Mouse (Mus musculus) liver, embryonic 16.5 days (tissue): ENCODE data around the gene Il17f. TPM values are rescaled to one million over a fixed set of nuclear protein-coding genes. Genes with fewer than 3 reads are reported as not detected.

Source experiments
- ATAC-seq: fragments of 200-750 bp; cut with Nextera tagmentation; 2 replicates; pipeline ENCODE4 v1.8.0; 2017; ENCODE audit warnings: low read depth, mild to moderate bottlenecking, moderate number of reproducible peaks, moderate library complexity
- H3K27ac ChIP-seq: fragments of 300-500 bp; sonication (generic); 2 replicates; pipeline ENCODE4 v1.5.1; 2014; ENCODE audit warnings: mild to moderate bottlenecking, low read length
- H3K27me3 ChIP-seq: fragments of 300-500 bp; sonication (generic); 2 replicates; pipeline ENCODE4 v1.6.1; 2014; ENCODE audit warnings: low read depth, low read length, mixed read lengths; ENCODE audit not compliant: control insufficient read depth, insufficient read depth
- H3K36me3 ChIP-seq: fragments of 300-500 bp; sonication (generic); 2 replicates; pipeline ENCODE4 v1.6.1; 2014; ENCODE audit warnings: mild to moderate bottlenecking; ENCODE audit not compliant: control insufficient read depth, insufficient read depth
- H3K4me1 ChIP-seq: fragments of 300-500 bp; sonication (generic); 2 replicates; pipeline ENCODE4 v1.6.1; 2014; ENCODE audit warnings: low read depth, low read length, mixed read lengths; ENCODE audit not compliant: control insufficient read depth
- H3K4me2 ChIP-seq: fragments of 300-500 bp; sonication (generic); 2 replicates; pipeline ENCODE4 v1.6.1; 2014; ENCODE audit warnings: low read depth, low read length, mixed read lengths
- H3K4me3 ChIP-seq: fragments of 300-500 bp; sonication (generic); 2 replicates; pipeline ENCODE4 v1.5.1; 2014; ENCODE audit warnings: low read depth, mild to moderate bottlenecking, low read length
- H3K9ac ChIP-seq: fragments of 300-500 bp; sonication (generic); 2 replicates; pipeline ENCODE4 v1.6.1; 2014; ENCODE audit warnings: low read depth, low read length
- H3K9me3 ChIP-seq: fragments of 300-500 bp; sonication (generic); replicated peaks from 2 replicates; pipeline ENCODE4 v1.6.1; 2016; ENCODE audit warnings: low read length; ENCODE audit not compliant: control insufficient read depth
- WGBS: fragments of 180-500 bp; shearing (Covaris S2); extraction: QIAGEN DNeasy Blood & Tissue Kit; methylation state at CpG from one replicate; pipeline ENCODE4 v1.1.7; 2014; ENCODE audit not compliant: insufficient replicate concordance; 5-methylcytosine and 5-hydroxymethylcytosine counted together
- polyA plus RNA-seq: library from polyadenylated mRNA; unstranded; fragments of >200 nt; fragmentation: Nextera tagmentation; extraction: Ambion mirVana; gene quantifications from 2 replicates; pipeline ENCODE4 v1.2.1, GENCODE M21; 2015

Il17f gene
- polyA plus RNA-seq, 1 experiment from 2014 or later: not detected

DNA sequence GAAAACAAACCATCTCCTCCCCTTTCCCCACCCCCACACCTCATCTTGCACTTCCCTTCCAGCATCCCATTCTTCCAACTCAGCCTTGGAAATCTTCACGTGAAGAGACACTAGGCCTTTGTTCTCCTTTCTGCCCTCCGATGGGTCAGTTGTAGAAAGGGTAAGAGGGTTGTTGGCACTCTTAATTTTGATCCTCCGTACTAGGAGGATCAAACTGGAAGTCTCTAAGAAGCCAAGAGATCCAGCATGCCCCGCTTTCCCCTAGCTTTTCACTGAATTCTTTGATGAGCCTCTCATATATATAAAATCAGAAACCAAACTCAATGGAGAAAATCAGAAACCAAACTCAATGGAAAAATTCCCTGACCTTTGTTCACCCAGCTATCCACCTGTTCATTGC lies 33.1 kb upstream of the Il17f start:
- WGBS: 62% methylated on average over 4 of the region's 4 CpGs
- Histone ChIP-seq H3K27me3 (no peaks in the 10 kb centered on the region), H3K9me3 (no peaks in the 10 kb centered on the region), H3K4me2 (no peak overlapping the region), H3K9ac (no peak overlapping the region), H3K27ac (no peak overlapping the region), H3K4me3 (no peak overlapping the region), H3K36me3 (no peaks in the 10 kb centered on the region), H3K4me1 (peaks cover 2% of the 10 kb centered on the region; the same call in 1 of the 2 replicates)
- no peak for ATAC-seq

DNA sequence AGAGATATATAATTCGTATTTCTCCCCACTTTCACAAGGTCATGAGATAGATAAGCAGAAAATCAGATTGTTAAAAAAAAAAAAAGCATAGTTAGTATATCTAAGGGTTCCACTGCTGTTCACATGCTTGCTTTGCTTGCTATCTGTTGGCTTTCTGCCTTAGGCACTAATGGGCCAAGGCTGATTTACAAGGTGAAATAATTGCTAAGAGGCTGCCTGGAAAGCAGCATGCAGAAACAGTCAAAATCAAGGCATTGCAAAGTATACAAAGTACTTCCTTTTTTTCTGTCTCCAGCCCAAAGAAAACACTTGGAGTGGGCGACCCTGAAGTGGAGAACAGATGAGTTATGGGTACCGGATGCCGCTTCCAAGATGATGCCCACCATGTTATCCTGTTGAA lies 30.5 kb upstream of the Il17f start:
- ATAC-seq: no peak
- 61% methylated on average over 4 of the region's 4 CpGs for WGBS
- H3K4me2 ChIP-seq: no peak overlapping the region

GRCm38 (mm10) chr1:20819771-20820605 lies 29.6 kb upstream of the Il17f start, which contains the start of gene Mcm3:
Gene Mcm3 (minus strand): TSS chr1:20820312.
- Histone ChIP-seq H3K9ac (peak within 1 kb of the TSS; percentile 86), H3K4me2 (peak within 1 kb of the TSS; percentile 72), H3K9me3 (no peaks in the 10 kb centered on the region), H3K36me3 (peaks cover 27% of the 10 kb centered on the region), H3K27me3 (no peaks in the 10 kb centered on the region), H3K4me3 (peak within 1 kb of the TSS; percentile 82), H3K27ac (peak within 1 kb of the TSS; percentile 41; the same call in 1 of the 2 replicates), H3K4me1 (peaks cover 8% of the 10 kb centered on the region; the same call in 1 of the 2 replicates)
- peak; percentile 100 for ATAC-seq
- under 1% methylated on average over 52 of the region's 52 CpGs for WGBS

More for the DNA sequence above, 30.5 kb upstream of the Il17f start:
- H3K27ac ChIP-seq: no peak overlapping the region
- H3K4me3 ChIP-seq: no peak overlapping the region
- no peak overlapping the region for H3K9ac ChIP-seq
- H3K27me3 ChIP-seq: no peaks in the 10 kb centered on the region
- H3K36me3 ChIP-seq: peaks cover 18% of the 10 kb centered on the region
- H3K4me1 ChIP-seq: peaks cover 8% of the 10 kb centered on the region; the same call in 1 of the 2 replicates
- no peaks in the 10 kb centered on the region for H3K9me3 ChIP-seq

GRCm38 (mm10) chr1:20817596-20817995 lies 27.2 kb upstream of the Il17f start:
- no peak for ATAC-seq
- Histone ChIP-seq H3K27ac (no peak overlapping the region), H3K4me2 (no peak overlapping the region), H3K4me3 (no peak overlapping the region), H3K27me3 (no peaks in the 10 kb centered on the region), H3K9ac (no peak overlapping the region), H3K9me3 (no peaks in the 10 kb centered on the region), H3K36me3 (peaks cover 50% of the 10 kb centered on the region), H3K4me1 (peaks cover 8% of the 10 kb centered on the region; the same call in 1 of the 2 replicates)
- 75% methylated on average over 12 of the region's 12 CpGs for WGBS

GRCm38 (mm10) chr1:20817172-20817571 lies 26.8 kb upstream of the Il17f start:
- WGBS: 66% methylated on average over 9 of the region's 9 CpGs
- ATAC-seq: no peak
- no peak overlapping the region for H3K27ac ChIP-seq
- no peaks in the 10 kb centered on the region for H3K27me3 ChIP-seq
- no peak overlapping the region for H3K9ac ChIP-seq
- H3K36me3 ChIP-seq: peaks cover 54% of the 10 kb centered on the region
- no peaks in the 10 kb centered on the region for H3K9me3 ChIP-seq
- H3K4me1 ChIP-seq: peaks cover 8% of the 10 kb centered on the region; the same call in 1 of the 2 replicates
- H3K4me3 ChIP-seq: no peak overlapping the region
- H3K4me2 ChIP-seq: no peak overlapping the region

- H3K9me3 ChIP-seq: no peaks in the 10 kb centered on the region
- H3K27me3 ChIP-seq: no peaks in the 10 kb centered on the region
- H3K4me1 ChIP-seq: peaks cover 8% of the 10 kb centered on the region; the same call in 1 of the 2 replicates
- 86% methylated on average over 8 of the region's 8 CpGs for WGBS
- no peak for ATAC-seq
- H3K4me3 ChIP-seq: no peak overlapping the region
- no peak overlapping the region for H3K9ac ChIP-seq
- no peak overlapping the region for H3K27ac ChIP-seq
- no peak overlapping the region for H3K4me2 ChIP-seq
- H3K36me3 ChIP-seq: peaks cover 79% of the 10 kb centered on the region
Measured at GRCm38 (mm10) chr1:20814521-20814920, 24.1 kb upstream of the Il17f start.

DNA sequence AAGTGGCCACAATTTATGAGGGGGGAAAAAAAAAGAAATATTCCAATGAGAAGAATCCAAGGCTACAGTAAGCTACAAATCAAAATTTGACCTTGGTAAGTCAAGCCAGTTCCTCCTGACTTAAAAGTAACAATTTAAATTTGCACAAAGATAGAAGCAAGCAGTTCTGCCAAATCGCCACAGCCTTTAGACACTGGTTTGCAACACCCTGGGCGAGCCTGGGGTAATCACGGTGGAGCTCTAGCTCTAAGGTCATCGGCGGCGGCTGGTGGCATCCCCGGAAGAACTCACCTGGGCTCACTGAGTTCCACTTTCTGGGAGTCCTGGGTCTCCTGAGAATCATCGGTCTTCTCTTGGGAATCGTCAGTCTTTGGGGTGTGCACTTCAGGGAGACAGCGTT lies 14.1 kb upstream of the Il17f start:
- Histone ChIP-seq H3K27ac (no peak overlapping the region), H3K9ac (no peak overlapping the region), H3K4me3 (no peak overlapping the region), H3K36me3 (peaks cover 87% of the 10 kb centered on the region), H3K4me2 (no peak overlapping the region), H3K27me3 (no peaks in the 10 kb centered on the region), H3K4me1 (no peaks in the 10 kb centered on the region), H3K9me3 (no peaks in the 10 kb centered on the region)
- no peak for ATAC-seq
- WGBS: 87% methylated on average over 10 of the region's 10 CpGs

DNA sequence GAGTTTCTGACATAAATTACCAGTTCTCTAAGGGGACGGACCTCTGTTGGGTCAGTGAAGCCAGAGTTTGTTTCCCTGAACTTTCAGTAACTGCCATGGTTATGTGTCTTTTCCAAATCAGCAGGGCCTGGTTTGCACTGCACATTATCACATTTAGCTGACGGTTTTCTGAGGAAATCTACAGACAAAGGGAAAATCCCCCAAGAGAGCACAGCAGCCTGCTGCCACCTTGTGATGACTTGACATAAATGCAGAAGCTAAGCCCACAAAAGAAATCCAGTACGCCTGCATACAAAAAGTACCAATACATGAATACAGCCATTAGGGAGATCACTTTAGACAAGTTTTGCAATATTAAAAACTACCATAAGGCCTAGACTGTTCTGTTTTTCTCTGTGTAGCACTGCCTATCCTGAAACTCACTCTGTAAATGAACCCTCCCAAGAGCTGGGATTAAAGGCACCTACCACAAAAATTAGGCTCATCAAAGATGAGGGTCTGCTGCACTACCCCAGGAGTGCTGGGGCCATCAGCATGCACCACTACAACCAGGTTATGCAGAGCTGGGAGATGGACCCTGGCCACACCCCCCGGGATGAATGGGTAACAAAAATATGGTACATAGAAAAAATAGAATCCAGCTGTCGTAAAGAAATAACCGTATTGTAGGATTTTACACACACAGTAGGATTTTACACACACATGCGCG lies 11.4 kb upstream of the Il17f start:
- no peaks in the 10 kb centered on the region for H3K27me3 ChIP-seq
- no peak overlapping the region for H3K4me3 ChIP-seq
- no peaks in the 10 kb centered on the region for H3K9me3 ChIP-seq
- ATAC-seq: no peak
- no peak overlapping the region for H3K4me2 ChIP-seq
- H3K4me1 ChIP-seq: no peaks in the 10 kb centered on the region
- WGBS: 82% methylated on average over 8 of the region's 8 CpGs
- H3K36me3 ChIP-seq: peaks cover 69% of the 10 kb centered on the region
- no peak overlapping the region for H3K9ac ChIP-seq
- no peak overlapping the region for H3K27ac ChIP-seq

GRCm38 (mm10) chr1:20801275-20801674 lies 10.9 kb upstream of the Il17f start:
- Histone ChIP-seq H3K4me2 (no peak overlapping the region), H3K27me3 (no peaks in the 10 kb centered on the region), H3K36me3 (peaks cover 63% of the 10 kb centered on the region), H3K9me3 (no peaks in the 10 kb centered on the region), H3K27ac (no peak overlapping the region), H3K4me1 (no peaks in the 10 kb centered on the region), H3K9ac (no peak overlapping the region), H3K4me3 (no peak overlapping the region)
- ATAC-seq: no peak
- WGBS: 97% methylated on average over 2 of the region's 2 CpGs
